Mouse (Mus musculus): ENCODE results near the gene Neu2.

DNA sequence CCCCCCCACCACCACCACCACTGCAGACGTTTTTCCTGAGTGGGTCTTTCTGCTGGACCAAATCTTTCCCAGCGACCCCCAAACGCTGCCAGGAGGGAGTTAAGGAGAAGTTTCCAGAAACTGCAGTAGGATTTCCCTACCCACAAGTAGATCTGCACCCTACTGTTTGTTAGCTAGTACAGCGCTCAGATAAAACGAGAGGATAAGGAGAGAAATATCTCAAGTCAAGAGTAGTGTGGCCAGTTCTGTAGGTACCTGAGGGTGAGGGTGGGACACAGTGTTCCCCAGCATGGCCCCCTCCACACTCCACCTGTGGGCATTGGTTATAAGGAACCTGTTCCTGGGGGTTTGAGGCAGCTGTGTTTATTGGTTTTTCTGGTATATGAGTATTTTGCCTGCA is 1.2 kb downstream of the Neu2 start:
- no peak for TF ChIP-seq POLR2A (IDR thresholded peaks at IDR 0.05; ENCODE audit: borderline replicate concordance, control insufficient read depth, low read depth, low read length)
- TF ChIP-seq CTCF (IDR thresholded peaks at IDR 0.05; ENCODE audit: control insufficient read depth, insufficient read depth, low read length) = no peak
